Mouse (Mus musculus) lung, adult 10 weeks (tissue): ENCODE measurements around the gene Lgals4. TPM values are rescaled to one million over a fixed set of nuclear protein-coding genes. Genes with fewer than 3 reads are reported as not detected.

Experiments
- polyA plus RNA-seq: library from polyadenylated mRNA; stranded (reverse); fragments of 350-450 nt; fragmentation: Illumina TruSeq; extraction: RNeasy Lipid Tissue Mini Kit (QIAGEN cat#74804); gene quantifications from one replicate; pipeline ENCODE4 v1.2.3, GENCODE M21; 2014; ENCODE audit warnings: low read depth, low replicate concordance; ENCODE audit not compliant: insufficient read depth

The Lgals4 gene
- polyA plus RNA-seq: 7.3 TPM

DNA sequence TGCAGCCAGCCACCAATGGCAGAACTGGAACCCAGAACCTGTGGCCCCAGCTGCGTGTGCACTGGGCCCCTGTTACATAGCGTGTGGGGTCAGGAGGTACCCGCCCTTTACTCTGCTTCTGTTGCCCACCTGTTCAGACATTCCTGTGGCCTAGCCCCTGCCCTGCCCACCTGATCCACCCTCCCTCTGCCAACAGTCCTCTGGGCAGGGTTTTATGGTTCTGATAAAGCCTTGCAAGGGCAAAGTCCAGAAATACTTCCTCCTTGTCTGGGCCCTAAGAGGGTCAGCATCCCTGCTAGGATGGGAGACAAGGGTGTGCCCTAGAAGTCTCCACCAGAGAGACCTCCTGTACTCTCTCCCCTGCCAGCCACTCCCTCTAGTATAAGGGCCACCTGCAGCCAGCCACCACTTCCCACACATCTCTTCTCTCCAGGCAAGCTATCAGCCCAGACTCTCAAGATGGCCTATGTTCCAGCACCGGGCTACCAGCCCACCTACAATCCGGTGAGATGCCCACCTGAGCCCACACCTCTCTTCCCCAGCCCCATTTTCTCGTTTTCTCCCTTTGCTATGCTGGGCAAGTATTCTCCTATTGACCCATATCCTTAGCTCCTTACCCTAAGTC, at the start of gene Lgals4:
TSS of gene Lgals4 (plus strand) at position 132 of the 625 bp plus-strand sequence.

DNA sequence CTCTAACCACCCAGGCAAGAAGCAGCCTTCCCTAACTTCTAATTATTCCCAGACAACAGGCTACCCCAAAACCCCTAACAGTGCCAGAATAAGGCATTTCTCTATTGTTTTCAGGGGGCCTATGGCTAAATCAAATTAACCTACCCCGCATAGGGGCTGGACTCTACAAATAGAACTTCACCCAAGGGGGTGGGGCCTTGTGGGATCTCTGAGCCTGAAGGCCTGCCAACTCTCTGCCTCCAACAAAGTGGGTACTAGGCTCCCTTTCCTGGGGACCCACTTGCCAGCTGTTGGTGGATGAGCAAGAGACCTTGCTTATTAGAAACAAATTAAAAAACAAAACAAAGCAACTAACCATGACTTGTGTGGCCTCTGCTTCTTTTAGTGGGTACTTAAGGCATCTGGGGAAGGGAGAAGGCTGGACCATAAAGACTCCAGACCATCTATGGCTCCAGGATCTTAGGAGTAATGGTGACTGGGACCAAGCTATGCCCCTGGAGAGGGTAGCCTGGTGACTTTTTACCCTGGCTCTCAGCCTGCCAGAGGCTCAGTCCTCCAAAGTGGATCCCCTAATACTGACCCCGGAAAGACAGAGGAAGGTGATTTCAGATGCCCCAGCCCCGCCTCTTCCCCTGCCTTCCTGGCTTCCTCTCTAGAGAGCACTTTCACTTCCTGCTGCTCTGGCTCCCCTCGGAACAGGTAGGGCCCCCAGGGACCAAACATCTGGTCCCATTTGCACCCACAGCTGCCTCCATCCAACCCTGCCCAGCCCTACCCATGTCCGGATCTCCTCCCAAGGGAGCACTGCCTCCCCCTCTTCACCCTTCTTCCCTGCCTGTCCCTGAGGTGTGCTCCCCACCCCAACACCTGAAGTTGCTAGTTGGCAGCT, 45.1 kb upstream of the Lgals4 start, which contains the start of gene Rinl:
TSS of gene Rinl (plus strand) at position 663 of the 889 bp plus-strand sequence.

DNA sequence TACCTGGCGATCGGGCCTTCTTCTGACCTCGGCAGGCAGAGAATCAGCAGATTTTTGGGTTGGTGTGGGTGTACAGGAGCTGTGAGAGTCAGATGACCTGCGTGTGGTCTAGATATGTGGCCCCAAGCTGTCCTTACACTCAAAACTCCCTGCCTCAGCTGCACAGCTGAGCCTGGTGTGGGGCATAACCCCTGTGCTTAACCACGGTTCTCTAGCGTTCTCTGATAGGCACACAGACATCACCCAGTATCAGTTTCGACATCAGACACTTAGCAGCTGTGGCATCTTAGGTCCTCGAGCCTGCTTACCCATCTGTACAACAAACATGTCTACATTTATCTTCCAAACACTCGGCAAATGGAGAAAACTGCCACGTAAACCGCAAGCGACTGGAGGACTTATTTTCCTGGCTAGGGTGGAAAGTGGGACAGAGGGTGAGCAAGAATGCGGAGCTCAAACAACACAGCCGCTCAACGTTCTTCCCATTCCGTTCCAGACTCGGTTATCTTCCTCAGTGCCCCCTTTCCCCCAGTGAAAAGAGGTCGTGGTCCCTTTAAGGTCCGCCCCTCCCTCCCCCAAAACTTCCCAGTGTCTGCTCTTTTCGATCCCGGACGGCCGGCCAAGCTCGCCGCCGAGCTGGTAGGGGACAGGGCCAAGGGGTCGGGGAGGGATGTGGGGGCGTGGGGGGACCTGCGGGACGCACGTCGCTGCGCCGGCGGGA, 25.3 kb upstream of the Lgals4 start, which contains the start of gene Hnrnpl:
TSS of gene Hnrnpl (plus strand) at position 321 of the 721 bp plus-strand sequence.

DNA sequence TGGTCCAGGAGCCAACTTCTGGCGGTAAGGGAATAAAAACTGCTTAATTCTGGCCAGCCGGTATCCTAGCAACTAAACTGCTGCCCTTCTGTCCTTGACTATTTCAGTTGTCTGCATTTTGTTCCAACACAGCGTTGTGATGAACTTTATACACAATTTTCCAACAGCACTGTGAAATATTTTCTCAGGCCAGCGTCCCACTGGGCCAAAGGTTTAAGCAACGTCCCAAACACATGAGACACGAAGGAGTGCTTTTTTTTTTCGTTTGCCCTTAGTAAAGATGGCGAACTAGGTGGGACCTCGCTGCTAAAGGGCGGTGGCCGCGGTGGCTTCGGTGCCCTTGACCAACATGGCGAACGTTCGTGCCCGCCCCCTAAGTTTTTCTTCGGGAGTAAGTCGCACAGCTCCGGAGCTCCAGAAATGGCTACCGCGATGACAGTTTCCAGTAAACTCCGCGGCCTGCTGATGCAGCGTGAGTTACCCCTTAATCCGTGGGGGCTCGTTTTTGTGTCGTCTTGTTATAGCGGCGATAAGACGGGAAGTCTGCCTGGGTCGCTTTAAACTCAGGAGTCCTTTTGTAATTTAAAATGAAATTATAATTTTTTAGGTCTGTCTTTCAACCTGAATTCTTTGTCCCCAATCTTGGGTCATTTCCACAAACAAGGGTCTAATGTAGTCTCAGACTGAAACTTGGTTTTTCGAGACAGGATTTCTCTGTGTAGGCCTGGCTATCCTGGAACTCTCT, 8.5 kb upstream of the Lgals4 start, which contains the start of gene Ech1:
TSS of gene Ech1 (plus strand) at position 277 of the 745 bp plus-strand sequence.

DNA sequence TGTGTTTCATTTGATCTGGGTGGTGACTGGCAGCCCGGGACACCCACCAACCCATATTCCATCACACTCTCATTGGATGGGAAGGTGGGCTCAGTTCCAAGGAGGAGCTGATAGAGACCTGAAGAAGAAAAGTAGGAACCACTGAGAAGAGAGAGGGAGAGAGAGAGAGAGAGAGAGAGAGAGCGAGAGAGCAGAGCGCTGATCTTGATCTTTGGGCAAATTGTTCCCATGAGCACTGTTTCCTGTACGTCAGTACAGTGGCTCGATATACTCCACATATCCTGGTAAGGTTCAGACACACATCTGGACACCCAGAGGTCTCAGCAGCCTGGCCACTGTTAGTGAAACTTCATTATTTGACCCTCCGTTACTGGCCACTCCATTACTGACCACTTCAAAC, 29.9 kb downstream of the Lgals4 start, which contains the start of gene Lgals7:
TSS of gene Lgals7 (plus strand) at position 314 of the 400 bp plus-strand sequence.

DNA sequence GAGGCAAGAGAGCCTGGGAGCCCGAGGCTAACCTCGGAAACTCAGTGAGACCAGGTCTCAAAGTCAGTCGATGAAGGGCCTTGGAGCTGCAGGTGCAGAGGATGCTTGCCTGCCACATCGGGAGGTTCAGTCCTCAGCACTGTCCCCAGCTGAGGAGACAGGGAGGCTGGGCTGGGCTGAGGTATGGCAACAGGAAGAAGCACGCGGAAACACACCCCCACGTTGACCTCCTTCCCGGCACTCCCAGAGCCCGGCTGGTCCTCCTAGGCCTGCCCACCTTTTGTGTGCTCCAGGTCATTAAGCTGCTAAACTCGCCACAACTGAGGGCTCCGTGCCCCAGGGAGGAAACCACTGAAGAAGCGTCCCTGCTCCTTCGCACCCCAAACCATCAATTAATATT, 47.5 kb downstream of the Lgals4 start, which contains the start of gene Capn12:
TSS of gene Capn12 (plus strand) at position 224 of the 400 bp plus-strand sequence.

Other genes starting within 250 kb of the Lgals4 start
- gene Samd4b, start 235.7 kb upstream of the Lgals4 start, polyA plus RNA-seq: 12.4 TPM
- gene Pak4, start 235.7 kb upstream of the Lgals4 start, polyA plus RNA-seq: 22.3 TPM
- gene Acp7, start 202.5 kb upstream of the Lgals4 start, polyA plus RNA-seq: not detected
- gene Fbxo27, start 141.0 kb upstream of the Lgals4 start, polyA plus RNA-seq: 0.96 TPM
- 2.8 TPM for gene Fbxo17, start 117.0 kb upstream of the Lgals4 start, polyA plus RNA-seq
- gene Mrps12, start 92.0 kb upstream of the Lgals4 start, polyA plus RNA-seq: 66.0 TPM
- 3.8 TPM for gene Sars2, start 91.9 kb upstream of the Lgals4 start, polyA plus RNA-seq
- not detected for gene Ccer2, start 77.7 kb upstream of the Lgals4 start, polyA plus RNA-seq
- gene Sirt2, start 67.1 kb upstream of the Lgals4 start, polyA plus RNA-seq: 47.9 TPM
- 29.6 TPM for gene Nfkbib, start 66.3 kb upstream of the Lgals4 start, polyA plus RNA-seq
- gene Rinl, start 44.9 kb upstream of the Lgals4 start, polyA plus RNA-seq: 16.0 TPM
- gene Hnrnpl, start 25.3 kb upstream of the Lgals4 start, polyA plus RNA-seq: 124 TPM
- 181 TPM for gene Ech1, start 8.6 kb upstream of the Lgals4 start, polyA plus RNA-seq
- gene Lgals7, start 30.0 kb downstream of the Lgals4 start, polyA plus RNA-seq: 4.1 TPM
- 0.07 TPM for gene Capn12, start 47.6 kb downstream of the Lgals4 start, polyA plus RNA-seq
- 93.9 TPM for gene Actn4, start 128.5 kb downstream of the Lgals4 start, polyA plus RNA-seq
- gene Eif3k, start 148.0 kb downstream of the Lgals4 start, polyA plus RNA-seq: 297 TPM
- 16.5 TPM for gene Map4k1, start 148.2 kb downstream of the Lgals4 start, polyA plus RNA-seq